Mouse (Mus musculus) liver, postnatal 0 days (tissue): ENCODE measurements at regions not wholly inside any gene's neighbourhood (a gene's known extent, or its start where the extent isn't known, plus 50 kb on each side); places are given as distances from the start of the nearest gene placed in this dataset.

Source experiments
- ATAC-seq: fragments of 200-750 bp; cut with Nextera tagmentation; 2 replicates; pipeline ENCODE4 v1.8.0; 2017; ENCODE audit warnings: mild to moderate bottlenecking, moderate library complexity
- DNase-seq: peaks from one replicate; pipeline ENCODE4 v3.0.0-alpha.2; 2016
- H3K27ac ChIP-seq: fragments of 300-500 bp; sonication (generic); 2 replicates; pipeline ENCODE4 v1.5.1; 2014; ENCODE audit warnings: antibody characterized with exemption, moderate library complexity, mild to moderate bottlenecking, low read depth
- H3K27me3 ChIP-seq: fragments of 300-500 bp; sonication (generic); 2 replicates; pipeline ENCODE4 v1.6.1; 2014; ENCODE audit warnings: low read length, control low read depth, mixed read lengths; ENCODE audit not compliant: insufficient read depth
- H3K36me3 ChIP-seq: fragments of 300-500 bp; sonication (generic); replicated peaks from 2 replicates; pipeline ENCODE4 v1.6.1; 2014; ENCODE audit warnings: mild to moderate bottlenecking, control low read depth, low read length, moderate library complexity, mixed read lengths; ENCODE audit not compliant: insufficient read depth
- H3K4me1 ChIP-seq: fragments of 300-500 bp; sonication (generic); 2 replicates; pipeline ENCODE4 v1.6.1; 2014; ENCODE audit warnings: antibody characterized with exemption, mild to moderate bottlenecking, control low read depth; ENCODE audit not compliant: insufficient read depth
- H3K4me2 ChIP-seq: fragments of 300-500 bp; sonication (generic); 2 replicates; pipeline ENCODE4 v1.6.1; 2014; ENCODE audit warnings: low read depth, mild to moderate bottlenecking, low read length, moderate library complexity, mixed read lengths
- H3K4me3 ChIP-seq: fragments of 300-500 bp; sonication (generic); 2 replicates; pipeline ENCODE4 v1.5.1; 2014; ENCODE audit warnings: low read depth, low read length
- H3K9ac ChIP-seq: fragments of 300-500 bp; sonication (generic); replicated peaks from 2 replicates; pipeline ENCODE4 v1.6.1; 2014; ENCODE audit warnings: mild to moderate bottlenecking, moderate library complexity
- H3K9me3 ChIP-seq: fragments of 300-500 bp; sonication (generic); 2 replicates; pipeline ENCODE4 v1.6.1; 2016; ENCODE audit warnings: mild to moderate bottlenecking, control low read depth, low read length, mixed read lengths
- CTCF ChIP-seq: sonication (generic); IDR thresholded peaks from 2 replicates; pipeline ENCODE4 v1.5.1; 2016; ENCODE audit warnings: antibody characterized with exemption, low read depth
- EP300 ChIP-seq: IDR thresholded peaks from 2 replicates; pipeline ENCODE4 v1.6.1; 2016; ENCODE audit warnings: antibody characterized with exemption, low read depth, mild to moderate bottlenecking
- WGBS: fragments of 180-500 bp; shearing (Covaris S2); extraction: QIAGEN DNeasy Blood & Tissue Kit; methylation state at CpG from one replicate; pipeline ENCODE4 v1.1.7; 2014; ENCODE audit not compliant: insufficient replicate concordance; 5-methylcytosine and 5-hydroxymethylcytosine counted together

DNA sequence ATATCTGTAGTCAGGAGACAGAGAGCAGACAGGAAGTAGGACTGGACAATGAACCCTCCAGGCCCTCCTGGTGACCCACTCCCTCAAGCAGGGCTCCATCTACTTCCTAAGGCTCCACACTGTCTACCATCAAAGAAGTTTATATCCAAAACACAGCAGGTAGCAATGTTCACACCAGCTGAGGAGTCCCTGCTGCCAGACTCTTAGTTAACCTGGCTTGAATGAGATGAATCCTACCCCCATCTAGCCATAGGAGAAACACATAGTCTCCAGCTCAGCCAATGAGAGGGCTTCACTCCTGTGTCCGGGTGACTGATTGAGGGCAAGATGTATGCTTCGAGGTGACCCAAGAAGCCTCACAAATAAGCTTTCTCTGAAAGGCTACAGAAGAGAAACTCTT, 629.4 kb downstream of the Insc start:
- no peak overlapping the region for H3K9ac ChIP-seq
- TF ChIP-seq EP300 (no peak), CTCF (no peak)
- H3K4me1 ChIP-seq: no peaks in the 10 kb centered on the region
- no peak overlapping the region for H3K4me2 ChIP-seq
- H3K27ac ChIP-seq: no peak overlapping the region
- H3K9me3 ChIP-seq: no peaks in the 10 kb centered on the region
- H3K27me3 ChIP-seq: no peaks in the 10 kb centered on the region
- 54% methylated on average over 2 of the region's 2 CpGs for WGBS
- H3K36me3 ChIP-seq: no peaks in the 10 kb centered on the region
- no peak for ATAC-seq
- no peak overlapping the region for H3K4me3 ChIP-seq
- DNase-seq: no peak

GRCm38 (mm10) chr7:115373781-115374533, 630.5 kb downstream of the Insc start:
- no peaks in the 10 kb centered on the region for H3K9me3 ChIP-seq
- H3K4me1 ChIP-seq: no peaks in the 10 kb centered on the region
- WGBS: 67% methylated on average over 8 of the region's 8 CpGs
- no peak overlapping the region for H3K4me2 ChIP-seq
- no peaks in the 10 kb centered on the region for H3K27me3 ChIP-seq
- DNase-seq (no peak), ATAC-seq (no peak)
- no peak overlapping the region for H3K27ac ChIP-seq
- H3K9ac ChIP-seq: no peak overlapping the region
- no peak for TF ChIP-seq EP300
- no peak for TF ChIP-seq CTCF
- H3K4me3 ChIP-seq: no peak overlapping the region
- H3K36me3 ChIP-seq: no peaks in the 10 kb centered on the region

GRCm38 (mm10) chr7:115376067-115376466, 632.6 kb downstream of the Insc start:
- H3K36me3 ChIP-seq: no peaks in the 10 kb centered on the region
- DNase-seq (no peak), ATAC-seq (no peak)
- no peak overlapping the region for H3K27ac ChIP-seq
- no peaks in the 10 kb centered on the region for H3K4me1 ChIP-seq
- 57% methylated on average over 4 of the region's 4 CpGs for WGBS
- no peaks in the 10 kb centered on the region for H3K27me3 ChIP-seq
- no peak overlapping the region for H3K9ac ChIP-seq
- H3K4me2 ChIP-seq: no peak overlapping the region
- TF ChIP-seq EP300: no peak
- TF ChIP-seq CTCF: no peak
- no peaks in the 10 kb centered on the region for H3K9me3 ChIP-seq
- H3K4me3 ChIP-seq: no peak overlapping the region

DNA sequence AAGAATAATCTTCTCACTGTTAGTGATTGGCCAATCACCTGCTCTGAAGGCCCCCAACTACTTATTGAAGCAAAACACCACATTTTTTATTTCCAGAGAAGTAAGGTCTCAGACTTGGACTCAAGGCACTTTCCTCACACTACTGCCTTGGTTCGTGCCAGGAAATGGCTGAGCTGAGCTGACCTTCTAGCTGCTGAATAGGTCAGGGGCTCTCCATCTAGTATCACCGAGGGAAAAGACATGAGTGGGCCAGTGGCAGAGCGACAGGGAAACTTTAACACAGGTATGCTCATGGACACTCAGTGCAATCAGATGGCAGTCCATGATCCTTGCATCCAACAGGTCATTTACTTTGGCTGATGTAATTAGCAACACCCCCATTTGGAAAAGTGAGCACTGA, 635.3 kb downstream of the Insc start:
- Histone ChIP-seq H3K27ac (no peak overlapping the region), H3K4me2 (no peak overlapping the region), H3K9ac (no peak overlapping the region), H3K36me3 (no peaks in the 10 kb centered on the region), H3K27me3 (no peaks in the 10 kb centered on the region), H3K9me3 (no peaks in the 10 kb centered on the region), H3K4me3 (no peak overlapping the region), H3K4me1 (no peaks in the 10 kb centered on the region)
- ATAC-seq (no peak), DNase-seq (no peak)
- TF ChIP-seq CTCF (no peak), EP300 (no peak)
- 76% methylated on average over 3 of the region's 3 CpGs for WGBS

GRCm38 (mm10) chr7:115379600-115379999, 636.1 kb downstream of the Insc start:
- Histone ChIP-seq H3K27me3 (no peaks in the 10 kb centered on the region), H3K27ac (no peak overlapping the region), H3K9ac (no peak overlapping the region), H3K4me3 (no peak overlapping the region), H3K9me3 (no peaks in the 10 kb centered on the region), H3K4me2 (no peak overlapping the region), H3K36me3 (no peaks in the 10 kb centered on the region), H3K4me1 (no peaks in the 10 kb centered on the region)
- WGBS: 70% methylated on average over 7 of the region's 7 CpGs
- TF ChIP-seq CTCF (no peak), EP300 (no peak)
- ATAC-seq (no peak), DNase-seq (no peak)

- no peaks in the 10 kb centered on the region for H3K36me3 ChIP-seq
- H3K4me1 ChIP-seq: no peaks in the 10 kb centered on the region
- no peak overlapping the region for H3K4me2 ChIP-seq
- DNase-seq: no peak
- no peak for TF ChIP-seq CTCF
- TF ChIP-seq EP300: no peak
- H3K9me3 ChIP-seq: no peaks in the 10 kb centered on the region
- no peak overlapping the region for H3K4me3 ChIP-seq
- 78% methylated on average over 8 of the region's 8 CpGs for WGBS
- ATAC-seq: no peak
- no peaks in the 10 kb centered on the region for H3K27me3 ChIP-seq
- H3K9ac ChIP-seq: no peak overlapping the region
- H3K27ac ChIP-seq: no peak overlapping the region
Observed at GRCm38 (mm10) chr7:115380989-115381610, 637.6 kb downstream of the Insc start.
